Mouse (Mus musculus) embryonic facial prominence, embryonic 12.5 days (tissue): ENCODE measurements around the gene Bhlha9. TPM values are rescaled to one million over a fixed set of nuclear protein-coding genes. Genes with fewer than 3 reads are reported as not detected.
A peak's percentile ranks its signal among the peaks of the same experiment; 100 is the strongest.

Experiments used
- ATAC-seq: fragments of 200-750 bp; cut with Nextera tagmentation; 2 replicates; pipeline ENCODE4 v1.8.0; 2017; ENCODE audit not compliant: insufficient number of reproducible peaks, insufficient read depth, low FRiP score, low TSS enrichment
- H3K27ac ChIP-seq: fragments of 300-500 bp; sonication (generic); 2 replicates; pipeline ENCODE4 v1.5.1; 2016; ENCODE audit warnings: mild to moderate bottlenecking
- H3K27me3 ChIP-seq: fragments of 300-500 bp; sonication (generic); 2 replicates; pipeline ENCODE4 v1.6.1; 2016; ENCODE audit warnings: mild to moderate bottlenecking, moderate library complexity
- H3K36me3 ChIP-seq: fragments of 300-500 bp; sonication (generic); 2 replicates; pipeline ENCODE4 v1.6.1; 2016; ENCODE audit warnings: mild to moderate bottlenecking
- H3K4me1 ChIP-seq: fragments of 300-500 bp; sonication (generic); 2 replicates; pipeline ENCODE4 v1.6.1; 2016
- H3K4me2 ChIP-seq: fragments of 300-500 bp; sonication (generic); replicated peaks from 2 replicates; pipeline ENCODE4 v1.6.1; 2016; ENCODE audit warnings: mild to moderate bottlenecking, moderate library complexity
- H3K4me3 ChIP-seq: fragments of 300-500 bp; sonication (generic); 2 replicates; pipeline ENCODE4 v1.5.1; 2016; ENCODE audit warnings: mild to moderate bottlenecking
- H3K9ac ChIP-seq: fragments of 300-500 bp; sonication (generic); 2 replicates; pipeline ENCODE4 v1.6.1; 2016; ENCODE audit warnings: mild to moderate bottlenecking, moderate library complexity
- H3K9me3 ChIP-seq: fragments of 300-500 bp; sonication (generic); 2 replicates; pipeline ENCODE4 v1.6.1; 2016; ENCODE audit warnings: mild to moderate bottlenecking, moderate library complexity
- WGBS: fragments of 180-500 bp; shearing (Covaris S2); methylation state at CpG from one replicate; pipeline ENCODE4 v1.1.7; 2016; 5-methylcytosine and 5-hydroxymethylcytosine counted together
- polyA plus RNA-seq: library from polyadenylated mRNA; unstranded; fragments of >200 nt; fragmentation: Nextera tagmentation; extraction: Ambion mirVana; gene quantifications from 2 replicates; pipeline ENCODE4 v1.2.1, GENCODE M21; 2016

The Bhlha9 gene
- polyA plus RNA-seq, 1 experiment from 2014 or later: 0.13 TPM

- no peak overlapping the region for H3K9ac ChIP-seq
- no peak for ATAC-seq
- WGBS: 42% methylated on average over 9 of the region's 9 CpGs
Observed at GRCm38 (mm10) chr11:76645036-76645435, 27.2 kb upstream of the Bhlha9 start.

GRCm38 (mm10) chr11:76645955-76646354, 26.3 kb upstream of the Bhlha9 start:
- no peak overlapping the region for H3K9ac ChIP-seq
- H3K27ac ChIP-seq: no peak overlapping the region
- peaks cover 32% of the 10 kb centered on the region for H3K4me1 ChIP-seq
- no peaks in the 10 kb centered on the region for H3K36me3 ChIP-seq
- peak overlapping the region; percentile 21 for H3K4me3 ChIP-seq
- no peaks in the 10 kb centered on the region for H3K27me3 ChIP-seq
- peak overlapping the region; percentile 52 for H3K4me2 ChIP-seq
- WGBS: under 1% methylated on average over 19 of the region's 19 CpGs
- no peak; the same call in 1 of the 2 replicates for ATAC-seq
- H3K9me3 ChIP-seq: no peaks in the 10 kb centered on the region

More at GRCm38 (mm10) chr11:76645036-76645435, 27.2 kb upstream of the Bhlha9 start:
- no peaks in the 10 kb centered on the region for H3K36me3 ChIP-seq
- no peak overlapping the region for H3K4me3 ChIP-seq
- H3K27ac ChIP-seq: no peak overlapping the region
- peak overlapping the region; percentile 52 for H3K4me2 ChIP-seq
- peaks cover 32% of the 10 kb centered on the region for H3K4me1 ChIP-seq
- no peaks in the 10 kb centered on the region for H3K27me3 ChIP-seq
- no peaks in the 10 kb centered on the region for H3K9me3 ChIP-seq

GRCm38 (mm10) chr11:76647062-76647461, 25.2 kb upstream of the Bhlha9 start:
- no peak overlapping the region for H3K9ac ChIP-seq
- 3% methylated on average over 7 of the region's 7 CpGs for WGBS

GRCm38 (mm10) chr11:76647500-76647899, 24.8 kb upstream of the Bhlha9 start:
- Histone ChIP-seq H3K27ac (no peak overlapping the region), H3K4me3 (no peak overlapping the region), H3K27me3 (no peaks in the 10 kb centered on the region), H3K4me2 (peak overlapping the region; percentile 39), H3K36me3 (no peaks in the 10 kb centered on the region), H3K4me1 (peaks cover 32% of the 10 kb centered on the region), H3K9ac (no peak overlapping the region), H3K9me3 (no peaks in the 10 kb centered on the region)
- ATAC-seq: no peak
- 7% methylated on average over 9 of the region's 9 CpGs for WGBS

More at GRCm38 (mm10) chr11:76647062-76647461, 25.2 kb upstream of the Bhlha9 start:
- Histone ChIP-seq H3K36me3 (no peaks in the 10 kb centered on the region), H3K27ac (no peak overlapping the region), H3K9me3 (no peaks in the 10 kb centered on the region), H3K4me2 (peak overlapping the region; percentile 39), H3K4me1 (peaks cover 32% of the 10 kb centered on the region), H3K27me3 (no peaks in the 10 kb centered on the region), H3K4me3 (no peak overlapping the region)
- peak; percentile 10; the same call in 1 of the 2 replicates for ATAC-seq

- WGBS: 64% methylated on average over 12 of the region's 14 CpGs
- no peak for ATAC-seq
Observed at GRCm38 (mm10) chr11:76650862-76651560, 21.3 kb upstream of the Bhlha9 start.

GRCm38 (mm10) chr11:76652838-76653334, 19.4 kb upstream of the Bhlha9 start:
- 62% methylated on average over 3 of the region's 3 CpGs for WGBS
- no peak overlapping the region for H3K4me3 ChIP-seq
- no peaks in the 10 kb centered on the region for H3K27me3 ChIP-seq
- H3K36me3 ChIP-seq: no peaks in the 10 kb centered on the region
- no peak overlapping the region for H3K27ac ChIP-seq
- no peaks in the 10 kb centered on the region for H3K9me3 ChIP-seq
- H3K9ac ChIP-seq: no peak overlapping the region
- no peaks in the 10 kb centered on the region for H3K4me1 ChIP-seq
- ATAC-seq: no peak
- H3K4me2 ChIP-seq: no peak overlapping the region

More at GRCm38 (mm10) chr11:76650862-76651560, 21.3 kb upstream of the Bhlha9 start:
- Histone ChIP-seq H3K9me3 (no peaks in the 10 kb centered on the region), H3K4me2 (no peak overlapping the region), H3K4me3 (no peak overlapping the region), H3K27me3 (no peaks in the 10 kb centered on the region), H3K4me1 (peaks cover 15% of the 10 kb centered on the region), H3K27ac (no peak overlapping the region), H3K9ac (no peak overlapping the region), H3K36me3 (no peaks in the 10 kb centered on the region)

- H3K27me3 ChIP-seq: no peaks in the 10 kb centered on the region
- no peak for ATAC-seq
- no peaks in the 10 kb centered on the region for H3K4me1 ChIP-seq
- no peak overlapping the region for H3K9ac ChIP-seq
- H3K4me3 ChIP-seq: peak overlapping the region; percentile 20; the same call in 1 of the 2 replicates
- WGBS: 4% methylated on average over 10 of the region's 10 CpGs
- H3K27ac ChIP-seq: no peak overlapping the region
- H3K4me2 ChIP-seq: peak overlapping the region; percentile 39
- no peaks in the 10 kb centered on the region for H3K36me3 ChIP-seq
- no peaks in the 10 kb centered on the region for H3K9me3 ChIP-seq
Observed at GRCm38 (mm10) chr11:76655106-76655505, 17.2 kb upstream of the Bhlha9 start.

GRCm38 (mm10) chr11:76657450-76657970, 14.8 kb upstream of the Bhlha9 start:
- no peak overlapping the region for H3K27ac ChIP-seq
- WGBS: 23% methylated on average over 4 of the region's 4 CpGs

GRCm38 (mm10) chr11:76659138-76659930, 12.9 kb upstream of the Bhlha9 start:
- 68% methylated on average over 14 of the region's 14 CpGs for WGBS
- H3K36me3 ChIP-seq: no peaks in the 10 kb centered on the region

More at GRCm38 (mm10) chr11:76657450-76657970, 14.8 kb upstream of the Bhlha9 start:
- Histone ChIP-seq H3K4me1 (no peaks in the 10 kb centered on the region), H3K9me3 (no peaks in the 10 kb centered on the region), H3K27me3 (no peaks in the 10 kb centered on the region), H3K9ac (no peak overlapping the region), H3K4me3 (no peak overlapping the region), H3K36me3 (no peaks in the 10 kb centered on the region), H3K4me2 (no peak overlapping the region)
- no peak for ATAC-seq

GRCm38 (mm10) chr11:76661790-76662468, 10.3 kb upstream of the Bhlha9 start:
- Histone ChIP-seq H3K27ac (no peak overlapping the region), H3K4me3 (no peak overlapping the region), H3K9ac (no peak overlapping the region), H3K9me3 (no peaks in the 10 kb centered on the region), H3K4me2 (no peak overlapping the region), H3K36me3 (no peaks in the 10 kb centered on the region), H3K27me3 (peaks cover 32% of the 10 kb centered on the region), H3K4me1 (no peaks in the 10 kb centered on the region)
- ATAC-seq: no peak
- 52% methylated on average over 7 of the region's 7 CpGs for WGBS

More at GRCm38 (mm10) chr11:76659138-76659930, 12.9 kb upstream of the Bhlha9 start:
- ATAC-seq: no peak
- peaks cover 8% of the 10 kb centered on the region for H3K27me3 ChIP-seq
- H3K9me3 ChIP-seq: no peaks in the 10 kb centered on the region
- no peak overlapping the region for H3K4me3 ChIP-seq
- no peak overlapping the region for H3K27ac ChIP-seq
- H3K9ac ChIP-seq: no peak overlapping the region
- no peaks in the 10 kb centered on the region for H3K4me1 ChIP-seq
- H3K4me2 ChIP-seq: no peak overlapping the region

GRCm38 (mm10) chr11:76666002-76666649, 6.1 kb upstream of the Bhlha9 start:
- Histone ChIP-seq H3K27me3 (peaks cover 72% of the 10 kb centered on the region), H3K9me3 (no peaks in the 10 kb centered on the region), H3K27ac (no peak overlapping the region), H3K4me2 (peak overlapping the region; percentile 50), H3K9ac (peak overlapping the region; percentile 3; the same call in 1 of the 2 replicates), H3K4me1 (no peaks in the 10 kb centered on the region), H3K36me3 (no peaks in the 10 kb centered on the region), H3K4me3 (peak overlapping the region; percentile 27)
- WGBS: 8% methylated on average over 34 of the region's 35 CpGs
- ATAC-seq: no peak
